Mouse (Mus musculus): ENCODE data around the gene Skap1.

DNA sequence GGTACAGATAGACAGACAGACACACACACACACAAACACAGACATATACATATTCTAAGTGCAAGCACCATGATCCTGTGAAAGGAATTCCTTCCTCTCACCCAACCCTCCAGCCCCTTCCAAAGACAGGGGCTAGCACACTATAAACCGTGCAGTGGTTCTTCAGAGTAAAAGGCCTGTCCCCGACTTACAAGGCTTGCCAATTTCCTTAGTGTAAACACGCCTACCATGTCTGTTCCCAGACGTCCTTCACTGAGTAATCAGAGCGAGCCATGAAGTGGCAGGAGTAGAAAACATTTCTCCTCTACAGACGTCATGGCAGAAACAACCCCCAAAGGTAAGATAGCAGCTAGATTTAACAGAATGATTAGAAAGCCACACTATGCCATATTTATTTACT is 38.2 kb upstream of the Skap1 start:
- TF ChIP-seq CTCF (conservative IDR thresholded peaks at IDR 0.05; ENCODE audit: low read length), result no peak
- TF ChIP-seq NANOG (IDR thresholded peaks at IDR 0.05; ENCODE audit: borderline replicate concordance, low read length), result no peak
- TF ChIP-seq POU5F1 (IDR thresholded peaks at IDR 0.05; ENCODE audit: borderline replicate concordance, low read length), result no peak

All from E14TG2a.4 (cell line).